Mouse (Mus musculus): ENCODE measurements around the gene Kcnip2. TPM values are rescaled to one million over a fixed set of nuclear protein-coding genes. Genes with fewer than 3 reads are reported as not detected.
A peak's percentile ranks its signal among the peaks of the same experiment; 100 is the strongest.

The Kcnip2 gene
- polyA plus RNA-seq, 1 experiment from 2014 or later, result not detected

DNA sequence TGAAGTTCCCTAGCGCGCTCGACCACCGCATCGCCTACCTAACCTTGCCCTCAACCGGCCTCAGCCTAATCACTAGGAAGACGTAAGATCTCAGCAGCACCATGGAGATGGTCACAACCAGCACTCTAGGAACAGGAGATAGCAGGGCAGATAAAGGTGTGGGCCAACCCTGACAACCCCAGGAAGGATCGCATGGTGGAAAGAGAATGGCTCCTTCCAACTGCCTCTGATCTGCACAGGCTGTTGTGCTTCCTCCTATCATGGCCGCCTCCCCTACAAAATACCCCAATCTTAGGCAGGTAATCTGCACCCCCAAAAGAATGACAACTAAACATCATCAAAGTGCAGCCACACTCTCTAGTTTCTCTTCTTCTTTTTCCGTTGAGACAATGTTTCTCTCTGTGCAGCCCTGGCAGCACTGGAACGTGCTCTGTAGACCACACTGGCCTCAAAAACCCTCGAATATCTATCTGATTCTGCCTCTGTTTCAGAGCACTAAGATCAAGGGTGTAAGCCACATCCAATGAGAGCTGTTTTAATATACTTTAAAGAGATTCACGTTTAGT is 35.4 kb downstream of the Kcnip2 start:
- no peak overlapping the region for H3K4me3 ChIP-seq (ENCODE audit: inconsistent target)
- H3K27ac ChIP-seq, result 0 out of 2 replicates have a peak overlapping the region, but pooled peaks have one; percentile 8
- peaks cover 43% of the 10 kb centered on the region for H3K36me3 ChIP-seq (ENCODE audit: inconsistent target)
- 51% methylated on average over 13 of the region's 13 CpGs for WGBS (ENCODE audit: missing documents)
- peaks cover 75% of the 10 kb centered on the region for H3K79me2 ChIP-seq (ENCODE audit: inconsistent target)

DNA sequence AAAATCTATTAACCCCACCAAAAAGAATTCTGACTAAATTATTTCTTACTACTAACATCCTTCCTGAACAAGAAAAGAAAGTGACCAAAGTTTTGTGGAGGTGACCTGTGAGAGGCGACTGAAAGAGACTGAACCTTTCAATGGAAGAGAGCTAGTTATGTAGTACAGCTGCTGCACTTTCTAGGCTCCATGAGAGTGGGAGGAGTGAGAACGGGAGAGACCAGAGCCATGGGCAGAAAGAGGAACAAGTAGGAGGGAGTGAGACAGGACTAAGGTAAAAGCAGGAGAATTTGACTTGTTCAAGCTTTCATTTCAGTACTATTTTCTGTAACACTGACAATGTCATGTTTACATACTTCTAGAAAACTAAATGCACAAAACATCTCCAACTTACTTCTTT is 40.4 kb downstream of the Kcnip2 start:
- Histone ChIP-seq H3K27ac (no peak overlapping the region), H3K36me3 (ENCODE audit: inconsistent target) (peaks cover 88% of the 10 kb centered on the region), H3K79me2 (ENCODE audit: inconsistent target) (peaks cover 100% of the 10 kb centered on the region), H3K4me3 (ENCODE audit: inconsistent target) (no peak overlapping the region)
- 62% methylated on average over 2 of the region's 2 CpGs for WGBS (ENCODE audit: missing documents)

DNA sequence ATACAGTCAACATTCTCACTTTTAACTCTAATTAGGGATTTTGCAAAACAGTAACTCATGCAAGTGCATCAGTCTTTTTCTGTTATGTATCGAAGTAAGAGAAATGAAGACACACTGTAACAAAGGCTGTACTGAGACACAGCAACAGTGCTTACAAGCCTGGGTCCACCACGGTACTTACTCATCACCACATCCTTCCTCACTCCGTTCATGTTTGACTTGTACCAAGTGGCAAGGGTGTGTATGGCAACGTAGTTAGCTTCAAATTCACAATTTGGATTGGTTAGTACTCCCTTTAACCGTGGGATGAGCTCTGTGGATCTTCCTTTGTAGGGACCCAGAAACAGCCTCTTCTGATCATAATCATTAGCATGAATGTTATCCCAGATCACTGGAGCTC is 44.4 kb downstream of the Kcnip2 start:
- 69% methylated on average over 4 of the region's 5 CpGs for WGBS (ENCODE audit: missing documents)
- Histone ChIP-seq H3K27ac (no peak overlapping the region), H3K4me3 (ENCODE audit: inconsistent target) (no peak overlapping the region), H3K36me3 (ENCODE audit: inconsistent target) (peaks cover 92% of the 10 kb centered on the region), H3K79me2 (ENCODE audit: inconsistent target) (peaks cover 100% of the 10 kb centered on the region)

DNA sequence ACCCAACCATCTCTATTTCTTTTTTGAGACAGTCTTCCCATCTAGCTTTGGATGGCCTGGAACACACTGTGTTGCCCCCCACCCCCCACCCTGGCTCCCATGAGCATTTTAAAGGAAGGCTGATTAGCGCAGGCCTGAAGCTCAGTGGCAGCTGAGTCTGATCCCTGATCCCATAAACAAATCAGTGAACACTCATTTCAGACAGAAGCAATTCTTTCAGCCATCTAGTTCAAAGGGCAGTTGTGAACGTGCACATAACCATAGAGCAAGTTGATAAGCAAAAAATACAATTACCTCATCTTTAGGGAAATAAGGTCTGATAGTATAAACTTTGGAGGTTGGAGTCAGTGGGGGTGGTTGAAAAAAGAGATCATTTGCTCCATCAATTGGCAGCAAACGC is 55.1 kb downstream of the Kcnip2 start:
- H3K36me3 ChIP-seq (ENCODE audit: inconsistent target), result peaks cover 90% of the 10 kb centered on the region
- no peak overlapping the region for H3K4me3 ChIP-seq (ENCODE audit: inconsistent target)
- H3K27ac ChIP-seq, result no peak overlapping the region
- H3K79me2 ChIP-seq (ENCODE audit: inconsistent target), result peaks cover 32% of the 10 kb centered on the region; the same call in 1 of the 2 replicates
- 97% methylated on average over 3 of the region's 3 CpGs for WGBS (ENCODE audit: missing documents)

DNA sequence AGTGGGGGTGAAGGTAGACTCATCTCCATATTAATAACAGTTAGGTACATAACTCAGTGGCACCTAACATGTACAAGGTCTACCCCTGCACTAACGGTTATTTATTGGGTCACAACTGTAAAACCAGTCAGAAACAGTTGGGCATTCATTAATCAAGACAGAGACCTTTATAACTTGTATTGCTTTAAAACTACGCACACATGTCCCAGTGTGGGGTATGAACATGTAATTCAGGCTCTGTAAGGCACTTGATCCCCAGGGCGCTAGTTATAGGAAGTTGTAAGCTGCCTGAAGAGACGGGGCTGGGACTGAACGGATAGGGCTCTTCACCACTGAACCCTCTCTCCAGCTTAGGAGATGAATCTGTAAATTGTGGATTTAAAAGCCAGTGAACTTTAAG is 57.2 kb downstream of the Kcnip2 start:
- Histone ChIP-seq H3K4me3 (ENCODE audit: inconsistent target) (no peak overlapping the region), H3K79me2 (ENCODE audit: inconsistent target) (peaks cover 18% of the 10 kb centered on the region; the same call in 1 of the 2 replicates), H3K27ac (no peak overlapping the region), H3K36me3 (ENCODE audit: inconsistent target) (peaks cover 92% of the 10 kb centered on the region)
- 98% methylated on average over 5 of the region's 5 CpGs for WGBS (ENCODE audit: missing documents)

DNA sequence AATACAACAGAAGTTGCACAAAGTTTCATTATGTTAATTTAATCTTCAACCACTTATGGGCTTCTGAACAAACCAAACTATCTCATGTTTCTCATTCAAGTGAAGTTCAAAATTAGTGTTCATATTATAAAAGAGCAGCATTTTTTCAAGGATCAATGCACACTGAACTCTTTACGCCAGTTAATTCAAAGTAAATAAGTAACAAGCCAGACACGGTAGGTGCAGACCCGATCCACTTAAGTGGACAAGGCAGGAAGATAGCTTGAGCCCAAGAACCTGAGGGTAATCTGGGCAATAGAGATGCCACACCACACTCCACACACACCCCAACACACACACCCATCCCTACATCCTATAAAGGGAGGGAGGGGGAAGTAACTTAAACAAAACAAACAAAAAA is 62.3 kb downstream of the Kcnip2 start:
- Histone ChIP-seq H3K79me2 (ENCODE audit: inconsistent target) (peaks cover 26% of the 10 kb centered on the region; the same call in 1 of the 2 replicates), H3K36me3 (ENCODE audit: inconsistent target) (peaks cover 67% of the 10 kb centered on the region), H3K4me3 (ENCODE audit: inconsistent target) (no peak overlapping the region), H3K27ac (no peak overlapping the region)
- WGBS (ENCODE audit: missing documents), result 90% methylated on average over 3 of the region's 3 CpGs

DNA sequence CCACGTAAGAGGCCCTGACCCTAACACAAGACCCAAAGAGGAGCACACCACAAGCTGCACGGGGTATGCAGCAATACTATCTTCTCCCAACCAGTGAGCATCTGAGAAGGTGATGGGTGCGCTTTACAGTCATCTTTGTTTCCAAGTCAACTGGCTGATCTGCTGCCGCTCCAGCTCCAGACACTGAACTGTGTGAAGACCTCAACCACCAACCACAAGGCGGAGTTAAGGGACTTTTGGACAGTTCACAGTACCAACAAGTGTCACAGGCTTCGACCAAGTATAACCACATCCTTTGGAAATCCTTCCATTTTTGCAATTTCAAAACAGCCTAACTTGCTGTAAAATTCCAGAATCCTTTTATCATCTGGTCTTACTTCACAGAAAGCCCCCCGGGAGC is 64.0 kb downstream of the Kcnip2 start:
- H3K27ac ChIP-seq, result no peak overlapping the region
- 63% methylated on average over 7 of the region's 7 CpGs for WGBS (ENCODE audit: missing documents)
- H3K4me3 ChIP-seq (ENCODE audit: inconsistent target), result no peak overlapping the region
- peaks cover 52% of the 10 kb centered on the region for H3K36me3 ChIP-seq (ENCODE audit: inconsistent target)
- H3K79me2 ChIP-seq (ENCODE audit: inconsistent target), result peaks cover 26% of the 10 kb centered on the region; the same call in 1 of the 2 replicates

DNA sequence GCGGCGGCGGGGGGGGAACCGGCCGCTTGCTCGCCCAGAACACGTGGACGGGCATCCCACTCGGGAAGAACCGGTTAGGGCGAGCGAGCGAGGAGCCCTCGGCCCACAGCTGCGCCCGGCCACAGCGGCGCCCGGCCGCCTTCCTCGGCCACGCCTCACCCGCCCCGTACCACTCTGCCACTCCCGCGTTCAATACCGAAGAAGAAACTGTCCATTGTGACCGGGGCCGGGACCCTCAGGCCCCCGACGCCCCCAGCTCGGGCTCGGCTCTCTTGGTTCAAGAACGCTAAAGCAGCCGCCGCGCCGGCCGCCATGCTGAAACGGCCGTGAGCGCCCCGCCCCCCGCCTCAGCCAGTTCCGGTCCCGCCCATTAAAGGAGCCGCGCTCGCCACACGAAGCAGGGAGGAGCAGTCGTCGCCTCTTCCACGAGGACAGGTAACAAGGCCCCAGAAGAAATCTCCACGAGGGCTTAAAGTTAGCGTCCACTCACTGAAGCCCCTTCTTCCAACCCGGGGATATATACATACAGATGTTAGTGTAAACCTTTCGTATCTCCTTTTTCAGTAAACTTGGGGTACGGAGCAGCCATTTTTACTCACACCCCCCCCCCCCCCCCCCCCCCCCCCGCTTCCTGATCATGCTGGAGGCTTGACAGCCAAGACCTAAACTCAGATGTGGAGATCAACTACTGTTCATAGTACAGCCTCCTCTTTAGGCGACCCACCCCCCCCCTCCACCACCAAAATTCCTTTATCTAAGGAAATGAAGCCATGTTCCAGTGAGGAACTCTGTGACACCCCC is 66.4 kb downstream of the Kcnip2 start, which contains the start of gene Npm3:
Npm3 (minus strand) TSS at position 349 of the 801 bp plus-strand sequence.
- Histone ChIP-seq H3K4me3 (ENCODE audit: inconsistent target) (peak within 1 kb of the TSS; percentile 59), H3K79me2 (ENCODE audit: inconsistent target) (peaks cover 26% of the 10 kb centered on the region; the same call in 1 of the 2 replicates), H3K36me3 (ENCODE audit: inconsistent target) (peaks cover 31% of the 10 kb centered on the region), H3K27ac (no peak within 1 kb of the TSS)
- under 1% methylated on average over 50 of the region's 60 CpGs for WGBS (ENCODE audit: missing documents)

DNA sequence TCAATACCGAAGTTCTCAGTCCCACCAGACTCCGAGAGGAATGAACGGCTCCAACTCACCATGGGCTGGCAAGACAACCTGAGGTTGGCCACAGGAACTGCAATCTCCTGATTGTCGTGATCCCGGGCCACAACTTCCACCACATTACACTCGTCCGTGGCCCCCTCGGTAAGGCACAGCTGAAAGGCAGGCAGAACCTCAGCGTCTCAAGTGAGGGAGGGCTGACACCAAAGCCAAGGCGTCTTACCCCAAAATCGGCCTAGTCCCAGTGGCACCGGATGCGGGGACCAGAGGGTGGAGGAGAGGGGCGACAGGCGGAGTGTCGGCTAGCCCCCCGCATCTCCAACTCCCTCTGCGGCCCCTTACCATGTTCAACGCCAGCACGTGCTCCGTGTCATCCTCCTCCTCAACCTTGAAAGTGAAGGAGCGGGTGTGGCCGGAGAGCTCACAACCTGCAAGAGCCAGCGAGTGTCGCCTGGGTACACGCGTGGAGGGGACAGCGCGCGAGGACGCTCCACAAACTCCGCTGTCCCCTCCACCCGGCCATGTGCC is 67.1 kb downstream of the Kcnip2 start:
- Histone ChIP-seq H3K36me3 (ENCODE audit: inconsistent target) (peaks cover 24% of the 10 kb centered on the region), H3K4me3 (ENCODE audit: inconsistent target) (peak overlapping the region; percentile 59), H3K79me2 (ENCODE audit: inconsistent target) (peaks cover 20% of the 10 kb centered on the region; the same call in 1 of the 2 replicates), H3K27ac (no peak overlapping the region)
- 2% methylated on average over 33 of the region's 33 CpGs for WGBS (ENCODE audit: missing documents)

DNA sequence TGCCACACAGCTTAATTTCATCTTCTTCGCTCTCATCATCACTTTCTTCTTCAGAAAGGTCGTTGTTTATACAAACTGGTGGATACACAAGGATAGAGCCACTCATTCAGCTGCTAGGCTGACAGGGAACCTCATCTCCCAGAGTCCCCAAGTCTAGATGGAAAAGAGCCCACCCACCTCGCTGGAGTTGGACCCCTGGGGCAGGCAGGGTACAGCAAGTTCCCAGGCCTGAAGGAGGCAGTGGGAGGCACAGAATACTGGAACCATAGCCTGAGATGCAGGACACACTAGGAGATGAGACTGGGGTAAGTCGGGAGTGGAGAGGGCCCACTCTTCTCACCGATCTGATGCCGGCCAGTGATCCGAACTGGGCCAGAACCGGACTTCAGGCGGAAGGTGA is 67.7 kb downstream of the Kcnip2 start:
- Histone ChIP-seq H3K27ac (no peak overlapping the region), H3K36me3 (ENCODE audit: inconsistent target) (peaks cover 18% of the 10 kb centered on the region; the same call in 1 of the 2 replicates), H3K79me2 (ENCODE audit: inconsistent target) (peaks cover 17% of the 10 kb centered on the region; the same call in 1 of the 2 replicates), H3K4me3 (ENCODE audit: inconsistent target) (peak overlapping the region; percentile 59)
- 54% methylated on average over 9 of the region's 9 CpGs for WGBS (ENCODE audit: missing documents)

DNA sequence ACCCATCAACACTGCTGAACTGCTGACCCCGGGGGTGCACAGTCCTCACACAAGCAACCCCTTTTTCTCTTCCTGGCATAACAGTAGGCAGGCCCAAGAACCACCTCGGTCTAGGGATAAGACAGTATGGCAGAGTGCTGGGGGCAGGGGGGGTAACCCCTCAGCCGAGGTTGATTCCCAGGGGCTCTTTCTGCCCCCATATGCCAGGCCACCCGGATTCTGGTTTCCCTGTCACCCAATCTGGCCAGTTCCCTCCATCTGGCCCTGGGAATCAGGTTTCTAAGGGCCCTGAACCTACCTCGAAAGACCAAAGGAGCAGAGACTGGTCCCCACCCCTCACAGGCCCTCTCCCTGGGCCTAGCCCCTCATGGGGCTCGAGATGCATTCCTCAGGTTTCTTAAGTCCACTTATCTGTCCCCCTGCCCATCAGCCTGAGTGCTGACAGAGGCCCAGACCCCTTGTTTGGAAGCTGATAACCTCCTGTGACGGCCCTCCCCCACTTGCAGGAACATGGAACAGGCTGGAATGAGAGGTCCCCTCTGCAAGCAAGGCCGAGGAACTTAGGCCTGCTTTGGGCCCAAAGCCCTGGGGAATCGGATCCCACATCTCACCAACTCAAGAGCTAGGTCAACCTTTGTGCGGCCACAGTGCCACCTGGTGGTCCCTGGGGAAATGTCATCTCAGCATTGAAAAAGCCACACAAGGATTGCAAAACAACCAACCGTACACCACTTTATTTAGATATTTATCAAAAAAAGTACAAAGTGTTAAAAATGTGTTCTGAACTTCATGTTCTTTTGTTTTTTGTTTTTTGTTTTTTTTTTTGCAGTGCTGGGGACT is 68.6 kb downstream of the Kcnip2 start:
- Histone ChIP-seq H3K4me3 (ENCODE audit: inconsistent target) (no peak overlapping the region), H3K27ac (no peak overlapping the region), H3K79me2 (ENCODE audit: inconsistent target) (peaks cover 7% of the 10 kb centered on the region; the same call in 1 of the 2 replicates), H3K36me3 (ENCODE audit: inconsistent target) (peaks cover 11% of the 10 kb centered on the region; the same call in 1 of the 2 replicates)
- whole genome bisulfite sequencing (ENCODE audit: missing documents), result 50% methylated on average over 11 of the region's 11 CpGs

DNA sequence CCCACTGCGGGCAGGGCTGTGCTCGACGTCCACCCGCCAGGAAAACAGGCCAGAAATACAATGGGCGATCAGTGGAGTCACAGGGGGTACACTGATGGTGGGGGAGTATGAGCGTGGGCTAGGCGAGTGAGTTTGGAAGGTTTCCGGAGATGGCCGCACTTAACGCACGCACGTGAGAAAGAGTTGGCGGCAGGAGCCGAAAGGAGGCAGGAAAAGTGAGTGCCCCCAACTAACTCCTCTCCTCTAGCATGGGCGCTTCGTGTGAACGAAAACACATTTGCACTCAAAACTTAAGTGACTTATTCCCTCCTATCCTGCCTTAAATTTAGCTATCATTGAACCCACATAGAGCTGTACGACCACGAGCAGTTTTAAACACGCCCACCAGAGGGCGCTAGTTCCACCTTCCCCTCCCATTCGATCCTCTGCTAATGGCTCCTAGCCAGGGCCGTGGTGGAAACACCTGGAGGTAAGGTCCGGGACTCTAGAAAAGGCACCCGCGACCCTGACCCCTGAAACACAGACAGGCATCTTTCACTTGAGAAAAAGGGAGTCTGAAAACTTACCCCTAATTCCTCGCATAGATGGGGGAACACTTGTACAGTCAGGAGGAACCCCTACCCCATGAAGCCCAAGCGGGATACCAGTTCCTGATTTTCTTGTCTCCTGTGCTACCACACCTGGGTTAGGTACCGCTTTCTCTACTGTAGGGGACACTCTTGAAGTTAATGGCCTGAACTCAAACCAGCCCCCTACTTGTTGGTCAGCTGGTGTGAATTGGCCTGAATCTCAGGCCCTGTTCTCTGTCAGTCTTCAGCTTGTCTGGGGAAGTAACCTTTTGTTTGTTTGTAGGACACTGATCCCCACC is 69.5 kb downstream of the Kcnip2 start:
- Histone ChIP-seq H3K36me3 (ENCODE audit: inconsistent target) (peaks cover 2% of the 10 kb centered on the region; the same call in 1 of the 2 replicates), H3K4me3 (ENCODE audit: inconsistent target) (no peak overlapping the region), H3K79me2 (ENCODE audit: inconsistent target) (no peaks in the 10 kb centered on the region; the same call in 1 of the 2 replicates), H3K27ac (no peak overlapping the region)
- WGBS (ENCODE audit: missing documents), result 23% methylated on average over 28 of the region's 29 CpGs

DNA sequence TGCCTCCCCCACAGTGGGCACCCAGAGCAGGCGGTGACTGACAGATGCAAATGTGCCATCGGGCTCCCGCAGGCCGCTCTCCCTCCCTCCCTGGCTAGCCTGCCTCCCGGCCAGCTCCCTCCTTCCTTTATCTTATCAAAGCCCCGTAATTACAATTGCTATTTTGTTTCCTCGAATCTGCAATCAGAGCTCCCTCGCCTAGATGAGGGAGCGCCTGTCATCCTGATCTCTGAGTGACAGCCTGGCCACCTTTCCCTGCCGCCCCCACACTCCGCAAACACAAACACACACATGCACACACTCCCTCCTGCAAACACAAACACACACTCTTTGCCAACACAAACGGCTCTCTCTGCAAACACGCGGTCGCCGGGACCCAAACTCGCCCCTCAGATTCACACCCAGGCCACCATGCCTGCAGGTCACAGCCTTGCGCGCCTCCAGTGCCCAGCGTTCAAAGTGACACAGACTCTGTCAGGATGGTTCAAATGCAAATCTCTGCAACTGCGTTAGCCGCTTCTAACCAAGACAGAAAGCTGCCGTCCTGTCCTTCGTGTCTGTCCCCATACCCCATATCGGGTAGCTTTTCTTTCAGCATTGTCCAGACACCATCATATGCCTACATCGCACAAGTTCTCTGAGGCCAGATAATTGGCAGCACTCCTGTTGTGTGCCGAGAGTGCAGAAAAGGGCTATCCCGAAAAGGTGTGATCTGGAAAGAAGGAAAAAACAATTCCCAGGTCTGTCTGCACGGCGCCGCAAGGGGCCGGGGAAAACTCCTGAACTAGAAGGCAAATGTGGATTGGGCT is 70.3 kb downstream of the Kcnip2 start:
- no peaks in the 10 kb centered on the region; the same call in 1 of the 2 replicates for H3K79me2 ChIP-seq (ENCODE audit: inconsistent target)
- no peak overlapping the region for H3K4me3 ChIP-seq (ENCODE audit: inconsistent target)
- H3K36me3 ChIP-seq (ENCODE audit: inconsistent target), result no peaks in the 10 kb centered on the region
- no peak overlapping the region for H3K27ac ChIP-seq
- WGBS (ENCODE audit: missing documents), result 37% methylated on average over 32 of the region's 32 CpGs

Data from macrophage (primary cell).